Mouse (Mus musculus) E14TG2a.4 (cell line): ENCODE measurements around the gene Lhfpl5.

ENCODE experiments used
- H3K27me3 ChIP-seq: 2 replicates; pipeline ENCODE4 v1.6.1; 2014; ENCODE audit warnings: low read length, control low read depth; ENCODE audit not compliant: insufficient read depth
- H3K36me3 ChIP-seq: 2 replicates; pipeline ENCODE4 v1.6.1; 2014; ENCODE audit warnings: low read length, control low read depth; ENCODE audit not compliant: insufficient read depth
- H3K4me1 ChIP-seq: replicated peaks from 2 replicates; pipeline ENCODE4 v1.6.1; 2014; ENCODE audit warnings: low read depth, low read length, control low read depth
- H3K4me3 ChIP-seq: replicated peaks from 2 replicates; pipeline ENCODE4 v1.5.1; 2014; ENCODE audit warnings: mild to moderate bottlenecking, low read length
- H3K9me3 ChIP-seq: 2 replicates; pipeline ENCODE4 v1.6.1; 2014; ENCODE audit warnings: low read length, control low read depth
- CTCF ChIP-seq: conservative IDR thresholded peaks from 2 replicates; pipeline ENCODE4 v1.5.1; 2014; ENCODE audit warnings: low read length
- NANOG ChIP-seq: IDR thresholded peaks from 2 replicates; pipeline ENCODE4 v1.6.1; 2014; ENCODE audit warnings: borderline replicate concordance, low read length, mixed read lengths
- POU5F1 ChIP-seq: IDR thresholded peaks from 2 replicates; pipeline ENCODE4 v1.6.1; 2014; ENCODE audit warnings: low read length, borderline replicate concordance

Gene Lhfpl5

GRCm38 (mm10) chr17:28628248-28629124 lies 53.0 kb downstream of the Lhfpl5 start:
- no peaks in the 10 kb centered on the region for H3K27me3 ChIP-seq
- peaks cover 69% of the 10 kb centered on the region for H3K4me1 ChIP-seq
- H3K9me3 ChIP-seq, result no peaks in the 10 kb centered on the region
- H3K4me3 ChIP-seq, result peak overlapping the region; percentile 35
- TF ChIP-seq POU5F1, result no peak
- no peak for TF ChIP-seq NANOG
- TF ChIP-seq CTCF, result no peak
- H3K36me3 ChIP-seq, result no peaks in the 10 kb centered on the region

DNA sequence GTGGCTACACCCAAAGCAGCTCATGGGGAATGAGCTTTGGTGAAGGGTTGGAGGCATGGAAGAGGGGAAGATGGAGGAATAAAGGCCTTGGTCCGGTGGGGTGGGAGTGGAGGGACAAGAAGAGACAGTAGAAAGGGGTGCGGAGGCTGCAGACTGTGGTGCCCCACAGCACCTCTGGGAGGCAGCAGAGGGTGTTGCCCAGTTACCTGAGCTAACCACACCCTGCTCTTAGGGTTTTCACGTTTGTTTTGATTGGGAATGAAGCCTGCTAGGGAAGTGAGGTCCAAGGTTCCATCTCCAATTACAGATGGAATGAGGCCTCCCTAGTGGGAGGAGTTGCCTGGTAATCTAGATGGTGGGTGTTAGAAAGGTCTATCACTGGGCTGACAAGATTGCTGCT lies 53.7 kb downstream of the Lhfpl5 start:
- H3K27me3 ChIP-seq, result no peaks in the 10 kb centered on the region
- H3K4me1 ChIP-seq, result peaks cover 69% of the 10 kb centered on the region
- no peaks in the 10 kb centered on the region for H3K9me3 ChIP-seq
- peak overlapping the region; percentile 35; the same call in 1 of the 2 replicates for H3K4me3 ChIP-seq
- no peak for TF ChIP-seq POU5F1
- peak; percentile 48 for TF ChIP-seq CTCF
- no peak for TF ChIP-seq NANOG
- no peaks in the 10 kb centered on the region for H3K36me3 ChIP-seq
